Mouse (Mus musculus) CH12.LX (cell line): ENCODE data around the gene Rpl34.

Experiments
- CTCF ChIP-seq, 2 experiments: IDR thresholded peaks in 1 of 2; conservative IDR thresholded peaks in 1 of 2; 2 replicates each; pipeline ENCODE4 v1.5.1; 2011 to 2012; ENCODE audit warnings: low read depth in 2 of 2, low read length in 2 of 2, improper control_type of control experiment in 1 of 2, inconsistent platforms in 1 of 2, mild to moderate bottlenecking in 1 of 2, moderate library complexity in 1 of 2
- E2F4 ChIP-seq: IDR thresholded peaks from 2 replicates; pipeline ENCODE4 v1.6.1; 2011; ENCODE audit warnings: low read depth, low read length, improper control_type of control experiment; ENCODE audit not compliant: insufficient replicate concordance
- EP300 ChIP-seq: IDR thresholded peaks from 2 replicates; pipeline ENCODE4 v1.6.1; 2011; ENCODE audit warnings: low read length, improper control_type of control experiment
- HCFC1 ChIP-seq: IDR thresholded peaks from 2 replicates; pipeline ENCODE4 v1.6.1; 2012; ENCODE audit warnings: low read depth, mild to moderate bottlenecking, inconsistent platforms, low read length, improper control_type of control experiment
- JUND ChIP-seq: conservative IDR thresholded peaks from 2 replicates; pipeline ENCODE4 v1.6.1; 2011; ENCODE audit warnings: low read depth, low read length, improper control_type of control experiment
- MAFK ChIP-seq: IDR thresholded peaks from 2 replicates; pipeline ENCODE4 v1.6.1; 2011; ENCODE audit warnings: low read length, improper control_type of control experiment; ENCODE audit not compliant: insufficient replicate concordance
- MAX ChIP-seq: IDR thresholded peaks from 2 replicates; pipeline ENCODE4 v1.6.1; 2011; ENCODE audit warnings: low read length, improper control_type of control experiment
- MAZ ChIP-seq: IDR thresholded peaks from 2 replicates; pipeline ENCODE4 v1.6.1; 2012; ENCODE audit warnings: low read depth, mild to moderate bottlenecking, inconsistent platforms, low read length, improper control_type of control experiment, moderate library complexity
- POLR2A ChIP-seq: IDR thresholded peaks from 2 replicates; pipeline ENCODE4 v1.6.1; 2011; ENCODE audit warnings: low read depth, mild to moderate bottlenecking, improper control_type of control experiment, low read length
- RAD21 ChIP-seq: IDR thresholded peaks from 2 replicates; pipeline ENCODE4 v1.6.1; 2011; ENCODE audit warnings: low read depth, mild to moderate bottlenecking, low read length, improper control_type of control experiment, moderate library complexity
- TCF12 ChIP-seq: IDR thresholded peaks from 2 replicates; pipeline ENCODE4 v1.6.1; 2014; ENCODE audit warnings: low read depth, mild to moderate bottlenecking, inconsistent platforms, low read length, improper control_type of control experiment
- UBTF ChIP-seq: IDR thresholded peaks from 2 replicates; pipeline ENCODE4 v1.6.1; 2012; ENCODE audit warnings: low read depth, mild to moderate bottlenecking, inconsistent platforms, low read length, improper control_type of control experiment, moderate library complexity
- USF1 ChIP-seq: IDR thresholded peaks from 2 replicates; pipeline ENCODE4 v1.6.1; 2014; ENCODE audit warnings: low read depth, mild to moderate bottlenecking, inconsistent platforms, low read length, improper control_type of control experiment

GRCm38 (mm10) chr3:130768172-130768571 lies 38.0 kb upstream of the Rpl34 start:
- no peak for TF ChIP-seq POLR2A
- TF ChIP-seq CTCF (conservative IDR thresholded peaks at IDR 0.05 in 1 of 2, IDR thresholded peaks at IDR 0.05 in 1 of 2; ENCODE audit: low read depth in 2 of 2, low read length in 2 of 2), result no peak
- no peak for TF ChIP-seq EP300
- no peak for TF ChIP-seq TCF12
- no peak for TF ChIP-seq HCFC1
- no peak for TF ChIP-seq MAFK
- no peak for TF ChIP-seq RAD21
- no peak for TF ChIP-seq JUND
- TF ChIP-seq USF1, result no peak
- no peak for TF ChIP-seq UBTF
- TF ChIP-seq MAX, result no peak
- no peak for TF ChIP-seq MAZ
- TF ChIP-seq E2F4, result no peak
